Mouse (Mus musculus) spleen, adult 2 months (tissue): Measurements from ENCODE around the gene Tgfbr3.

Source experiments
- CTCF ChIP-seq: fragments of 200-500 bp; IDR thresholded peaks from 2 replicates; pipeline ENCODE4 v1.5.1; 2011; ENCODE audit warnings: mild to moderate bottlenecking, inconsistent platforms; ENCODE audit not compliant: insufficient read depth, insufficient read length, insufficient replicate concordance; ENCODE audit errors: extremely low read depth
- POLR2A ChIP-seq: fragments of 200-500 bp; IDR thresholded peaks from 2 replicates; pipeline ENCODE4 v1.6.1; 2011; ENCODE audit warnings: low read depth, low read length, inconsistent platforms

DNA sequence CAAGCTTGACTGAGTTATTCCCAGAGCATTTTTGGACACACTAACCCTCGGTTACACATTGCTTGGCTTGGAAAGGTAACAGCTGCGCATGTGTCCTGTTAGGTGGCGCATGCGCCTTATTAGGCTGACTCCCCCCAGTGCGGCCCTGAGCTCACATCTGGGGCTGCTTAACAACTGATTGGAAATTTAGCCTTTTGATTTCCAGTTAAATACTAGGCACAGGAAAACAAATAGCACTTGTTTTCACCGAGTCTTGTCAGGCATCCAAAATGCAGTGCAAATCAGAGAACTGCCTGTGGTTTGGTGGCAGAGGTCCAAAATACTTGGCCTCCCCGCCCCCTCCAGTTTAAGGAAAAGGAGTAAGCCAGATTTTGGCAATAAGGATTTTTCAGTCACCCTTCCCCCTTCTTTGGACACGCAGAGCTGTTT, 121.5 kb downstream of the Tgfbr3 start:
- no peak for TF ChIP-seq CTCF
- no peak for TF ChIP-seq POLR2A
